Mouse (Mus musculus): ENCODE measurements around the gene Gm42420. TPM values are rescaled to one million over a fixed set of nuclear protein-coding genes. Genes with fewer than 3 reads are reported as not detected.

Gene Gm42420
- polyA plus RNA-seq, 1 experiment = 0.72 TPM

GRCm38 (mm10) chr6:39604565-39604964, 19.0 kb downstream of the Gm42420 start:
- H3K27me3 ChIP-seq (ENCODE audit: control insufficient read depth, insufficient read depth, low read length) = no peaks in the 10 kb centered on the region
- no peak overlapping the region for H3K27ac ChIP-seq (ENCODE audit: insufficient read depth, low read length)
- 84% methylated on average over 5 of the region's 5 CpGs for WGBS
- no peak for DNase-seq
- TF ChIP-seq POLR2A (IDR thresholded peaks at IDR 0.05; ENCODE audit: borderline replicate concordance, insufficient read depth, low read length) (no peak), CTCF (IDR thresholded peaks at IDR 0.05; ENCODE audit: borderline replicate concordance, insufficient read depth, low read depth, low read length) (no peak)
- H3K4me3 ChIP-seq (replicated peaks; ENCODE audit: insufficient read depth, low read depth, low read length) = no peak overlapping the region
- no peaks in the 10 kb centered on the region for H3K4me1 ChIP-seq (ENCODE audit: control insufficient read depth, insufficient read depth, low read length)

GRCm38 (mm10) chr6:39606056-39606455, 20.5 kb downstream of the Gm42420 start:
- Histone ChIP-seq H3K27ac (ENCODE audit: insufficient read depth, low read length) (no peak overlapping the region), H3K27me3 (ENCODE audit: control insufficient read depth, insufficient read depth, low read length) (no peaks in the 10 kb centered on the region), H3K4me3 (replicated peaks; ENCODE audit: insufficient read depth, low read depth, low read length) (no peak overlapping the region), H3K4me1 (ENCODE audit: control insufficient read depth, insufficient read depth, low read length) (no peaks in the 10 kb centered on the region)
- no peak for TF ChIP-seq POLR2A (IDR thresholded peaks at IDR 0.05; ENCODE audit: borderline replicate concordance, insufficient read depth, low read length)
- TF ChIP-seq CTCF (IDR thresholded peaks at IDR 0.05; ENCODE audit: borderline replicate concordance, insufficient read depth, low read depth, low read length) = no peak
- 52% methylated on average over 6 of the region's 6 CpGs for WGBS
- no peak for DNase-seq

- Histone ChIP-seq H3K27ac (ENCODE audit: insufficient read depth, low read length) (no peak overlapping the region), H3K4me1 (ENCODE audit: control insufficient read depth, insufficient read depth, low read length) (no peaks in the 10 kb centered on the region), H3K27me3 (ENCODE audit: control insufficient read depth, insufficient read depth, low read length) (no peaks in the 10 kb centered on the region), H3K4me3 (replicated peaks; ENCODE audit: insufficient read depth, low read depth, low read length) (no peak overlapping the region)
- no peak for DNase-seq
- 78% methylated on average over 3 of the region's 3 CpGs for WGBS
- TF ChIP-seq CTCF (IDR thresholded peaks at IDR 0.05; ENCODE audit: borderline replicate concordance, insufficient read depth, low read depth, low read length) (no peak), POLR2A (IDR thresholded peaks at IDR 0.05; ENCODE audit: borderline replicate concordance, insufficient read depth, low read length) (no peak)
Observed at GRCm38 (mm10) chr6:39606862-39607261, 21.3 kb downstream of the Gm42420 start.

DNA sequence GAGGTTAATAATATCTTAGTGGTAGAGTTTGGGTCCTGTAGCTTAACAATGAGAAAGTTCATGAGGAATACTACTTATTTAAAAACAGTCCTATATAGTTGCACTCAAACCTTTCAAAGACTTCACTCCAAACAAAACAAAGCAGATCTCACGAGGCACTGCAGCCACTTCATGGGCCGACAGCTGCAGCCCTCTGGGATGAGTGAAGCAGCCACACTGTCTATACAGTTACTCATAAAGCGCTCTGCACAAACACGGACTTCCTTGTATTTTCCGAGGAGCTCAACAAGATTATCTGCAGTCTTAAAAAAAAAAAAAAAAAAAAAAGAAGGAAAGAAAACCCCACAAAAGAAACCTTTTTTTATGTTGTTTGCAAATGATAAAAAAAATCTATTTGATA, 21.8 kb downstream of the Gm42420 start:
- TF ChIP-seq POLR2A (IDR thresholded peaks at IDR 0.05; ENCODE audit: borderline replicate concordance, insufficient read depth, low read length) (no peak), CTCF (IDR thresholded peaks at IDR 0.05; ENCODE audit: borderline replicate concordance, insufficient read depth, low read depth, low read length) (no peak)
- no peak overlapping the region for H3K27ac ChIP-seq (ENCODE audit: insufficient read depth, low read length)
- H3K4me1 ChIP-seq (ENCODE audit: control insufficient read depth, insufficient read depth, low read length) = no peaks in the 10 kb centered on the region
- DNase-seq = no peak
- H3K4me3 ChIP-seq (replicated peaks; ENCODE audit: insufficient read depth, low read depth, low read length) = no peak overlapping the region
- 73% methylated on average over 5 of the region's 5 CpGs for WGBS
- no peaks in the 10 kb centered on the region for H3K27me3 ChIP-seq (ENCODE audit: control insufficient read depth, insufficient read depth, low read length)

DNA sequence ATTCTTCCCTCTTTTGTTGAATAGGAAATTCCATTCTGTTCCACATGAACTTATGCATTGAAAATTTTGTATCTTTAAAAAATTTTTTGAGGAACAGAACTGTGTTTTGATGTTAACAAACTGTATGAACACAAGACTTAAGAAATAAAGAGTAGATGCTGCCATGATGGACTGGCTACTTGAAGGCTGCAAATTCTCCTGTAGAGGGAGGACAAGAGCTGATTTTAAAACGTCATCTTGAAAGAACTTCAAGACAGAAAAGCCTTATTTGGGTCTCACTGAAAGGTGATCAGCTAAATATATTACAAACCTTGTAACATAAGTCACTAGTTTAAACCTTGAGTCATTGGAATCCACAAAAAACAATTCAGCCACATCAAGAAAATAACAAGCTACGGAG, 24.7 kb downstream of the Gm42420 start:
- no peaks in the 10 kb centered on the region for H3K27me3 ChIP-seq (ENCODE audit: control insufficient read depth, insufficient read depth, low read length)
- TF ChIP-seq CTCF (IDR thresholded peaks at IDR 0.05; ENCODE audit: borderline replicate concordance, insufficient read depth, low read depth, low read length) (no peak), POLR2A (IDR thresholded peaks at IDR 0.05; ENCODE audit: borderline replicate concordance, insufficient read depth, low read length) (no peak)
- H3K4me3 ChIP-seq (replicated peaks; ENCODE audit: insufficient read depth, low read depth, low read length) = no peak overlapping the region
- H3K4me1 ChIP-seq (ENCODE audit: control insufficient read depth, insufficient read depth, low read length) = no peaks in the 10 kb centered on the region
- DNase-seq = no peak
- H3K27ac ChIP-seq (ENCODE audit: insufficient read depth, low read length) = no peak overlapping the region
- 67% methylated on average over 2 of the region's 2 CpGs for WGBS

DNA sequence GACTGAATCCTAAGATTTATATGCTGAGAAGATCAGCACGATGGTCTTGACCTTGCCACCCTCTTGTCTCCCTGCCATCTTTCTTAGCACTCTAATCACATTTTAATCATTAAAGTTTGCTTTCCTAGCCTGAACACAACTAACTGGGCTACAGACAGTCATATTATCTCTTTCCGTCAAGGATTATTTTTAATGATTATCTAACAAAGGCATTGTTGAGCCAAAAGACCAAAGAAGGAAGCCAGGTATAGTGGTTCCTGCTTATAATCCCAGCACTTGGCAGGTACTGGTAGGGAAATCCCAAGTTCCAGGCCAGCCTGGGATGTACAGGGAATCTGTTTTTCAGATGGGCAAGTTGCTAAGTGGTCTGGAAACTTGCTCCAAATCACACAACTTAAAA, 25.7 kb downstream of the Gm42420 start:
- TF ChIP-seq POLR2A (IDR thresholded peaks at IDR 0.05; ENCODE audit: borderline replicate concordance, insufficient read depth, low read length) = no peak
- no peak for TF ChIP-seq CTCF (IDR thresholded peaks at IDR 0.05; ENCODE audit: borderline replicate concordance, insufficient read depth, low read depth, low read length)
- no peak for DNase-seq
- Histone ChIP-seq H3K27me3 (ENCODE audit: control insufficient read depth, insufficient read depth, low read length) (no peaks in the 10 kb centered on the region), H3K27ac (ENCODE audit: insufficient read depth, low read length) (no peak overlapping the region), H3K4me1 (ENCODE audit: control insufficient read depth, insufficient read depth, low read length) (no peaks in the 10 kb centered on the region), H3K4me3 (replicated peaks; ENCODE audit: insufficient read depth, low read depth, low read length) (no peak overlapping the region)
- WGBS = 86% methylated on average over 2 of the region's 2 CpGs

Other genes with a start within 250 kb of the Gm42420 start
- gene Slc37a3, start 208.1 kb upstream of the Gm42420 start, polyA plus RNA-seq (2012; rRNA removed) = 26.2 and 27.8 TPM in 2 replicates
- gene Rab19, start 204.6 kb upstream of the Gm42420 start, polyA plus RNA-seq (2012; rRNA removed) = 0.15 and 0.21 TPM in 2 replicates
- 137 and 139 TPM in 2 replicates for gene Mkrn1, start 165.3 kb upstream of the Gm42420 start, polyA plus RNA-seq (2012; rRNA removed)
- 12.3 and 13.5 TPM in 2 replicates for gene Dennd2a, start 27.9 kb upstream of the Gm42420 start, polyA plus RNA-seq (2012; rRNA removed)
- gene Adck2, start 11.9 kb upstream of the Gm42420 start, polyA plus RNA-seq (2012; rRNA removed) = 30.2 and 33.2 TPM in 2 replicates
- gene Ndufb2, start 6.8 kb downstream of the Gm42420 start, polyA plus RNA-seq (2012; rRNA removed) = 315 and 319 TPM in 2 replicates
- 33.8 and 35.9 TPM in 2 replicates for gene Braf, start 139.7 kb downstream of the Gm42420 start, polyA plus RNA-seq (2012; rRNA removed)
- 284 and 308 TPM in 2 replicates for gene Mrps33, start 225.2 kb downstream of the Gm42420 start, polyA plus RNA-seq (2012; rRNA removed)